Mouse (Mus musculus) bone marrow, adult 2 months (tissue): ENCODE results near the gene Adgrg1. TPM values are rescaled to one million over a fixed set of nuclear protein-coding genes. Genes with fewer than 3 reads are reported as not detected.

Experiments used
- H3K27ac ChIP-seq: fragments of 200-500 bp; 2 replicates; pipeline ENCODE4 v1.5.1; 2012; ENCODE audit warnings: low read depth, mild to moderate bottlenecking, control low read depth, inconsistent platforms, low read length; ENCODE audit not compliant: control insufficient read depth, poor library complexity, insufficient read depth
- H3K4me1 ChIP-seq: fragments of 200-500 bp; 2 replicates; pipeline ENCODE4 v1.6.1; 2011; ENCODE audit warnings: low read length; ENCODE audit not compliant: control insufficient read depth, insufficient read depth
- H3K4me3 ChIP-seq: fragments of 200-500 bp; replicated peaks from 2 replicates; pipeline ENCODE3; 2011; ENCODE audit warnings: mild to moderate bottlenecking, low read depth, low read length, control low read depth; ENCODE audit not compliant: control insufficient read depth
- CTCF ChIP-seq: fragments of 200-500 bp; IDR thresholded peaks from 2 replicates; pipeline ENCODE4 v1.5.1; 2011; ENCODE audit warnings: low read length, control low read depth; ENCODE audit not compliant: control insufficient read depth, insufficient read depth
- POLR2A ChIP-seq: fragments of 200-500 bp; IDR thresholded peaks from 2 replicates; pipeline ENCODE4 v1.6.1; 2011; ENCODE audit warnings: low read depth, mild to moderate bottlenecking, control low read depth, low read length, borderline replicate concordance; ENCODE audit not compliant: control insufficient read depth
- WGBS: fragments of 180-500 bp; shearing (Covaris S2); methylation state at CpG from one replicate; pipeline ENCODE4 v1.1.7; 2018; 5-methylcytosine and 5-hydroxymethylcytosine counted together
- polyA plus RNA-seq: library from polyadenylated mRNA; stranded (reverse); fragments of >200 nt; gene quantifications from 2 replicates; pipeline ENCODE4 v1.2.4, GENCODE M21; 2011; ENCODE audit warnings: low replicate concordance; ENCODE audit not compliant: missing spikeins, insufficient read depth, insufficient read length

Adgrg1 gene
- polyA plus RNA-seq, 1 experiment: 41.3 TPM

DNA sequence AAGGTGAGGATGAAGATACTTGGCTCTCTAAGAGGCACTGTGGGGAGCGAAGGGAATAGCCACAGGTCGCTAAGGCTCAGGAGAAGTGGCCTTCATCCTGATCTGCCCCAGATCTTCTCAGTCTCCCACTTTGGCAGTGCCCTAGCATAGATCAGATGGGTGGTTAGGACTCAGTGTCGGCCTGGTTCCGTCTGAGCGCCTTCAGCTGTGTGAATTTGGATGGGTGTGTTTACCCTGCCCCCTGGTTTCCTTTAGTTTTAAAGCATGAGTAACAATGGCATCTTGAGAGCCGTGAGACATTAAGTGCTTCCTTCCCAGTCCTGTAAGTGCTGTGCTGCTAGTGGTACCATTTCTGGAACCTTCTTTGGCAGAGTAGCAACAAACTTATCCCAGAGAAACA is 14.1 kb downstream of the Adgrg1 start:
- 31% methylated on average over 6 of the region's 6 CpGs for WGBS
- H3K27ac ChIP-seq: no peak overlapping the region
- no peak for TF ChIP-seq POLR2A
- TF ChIP-seq CTCF: no peak
- no peak overlapping the region for H3K4me3 ChIP-seq
- peaks cover 12% of the 10 kb centered on the region for H3K4me1 ChIP-seq

DNA sequence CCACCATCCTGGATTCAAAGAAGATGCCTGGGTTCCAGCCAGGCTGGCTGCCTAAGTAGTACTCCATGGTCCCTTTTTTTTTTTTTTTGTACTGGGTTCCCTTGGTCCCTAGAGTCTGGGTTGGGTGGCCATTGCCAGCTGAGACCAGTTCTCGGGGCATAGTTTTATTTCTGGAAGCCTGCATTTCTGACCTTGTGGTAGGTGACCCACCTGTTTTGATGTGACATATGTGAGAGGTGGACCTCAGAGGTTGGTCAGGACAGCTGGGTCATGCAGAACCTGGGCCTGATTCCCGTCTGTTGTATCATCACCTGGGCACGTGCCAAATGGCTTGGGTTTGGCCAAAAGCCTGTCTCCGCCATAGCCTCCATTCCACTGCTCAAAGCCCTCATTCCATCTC is 15.2 kb downstream of the Adgrg1 start:
- WGBS: 57% methylated on average over 4 of the region's 4 CpGs
- TF ChIP-seq POLR2A: no peak
- TF ChIP-seq CTCF: no peak
- Histone ChIP-seq H3K4me1 (peaks cover 12% of the 10 kb centered on the region), H3K27ac (no peak overlapping the region), H3K4me3 (no peak overlapping the region)

- Histone ChIP-seq H3K4me1 (peaks cover 11% of the 10 kb centered on the region), H3K27ac (no peak overlapping the region), H3K4me3 (no peak overlapping the region)
- 35% methylated on average over 11 of the region's 11 CpGs for whole genome bisulfite sequencing
- TF ChIP-seq POLR2A (no peak), CTCF (no peak)
Measured at GRCm38 (mm10) chr8:94990598-94991453, 16.3 kb downstream of the Adgrg1 start.

DNA sequence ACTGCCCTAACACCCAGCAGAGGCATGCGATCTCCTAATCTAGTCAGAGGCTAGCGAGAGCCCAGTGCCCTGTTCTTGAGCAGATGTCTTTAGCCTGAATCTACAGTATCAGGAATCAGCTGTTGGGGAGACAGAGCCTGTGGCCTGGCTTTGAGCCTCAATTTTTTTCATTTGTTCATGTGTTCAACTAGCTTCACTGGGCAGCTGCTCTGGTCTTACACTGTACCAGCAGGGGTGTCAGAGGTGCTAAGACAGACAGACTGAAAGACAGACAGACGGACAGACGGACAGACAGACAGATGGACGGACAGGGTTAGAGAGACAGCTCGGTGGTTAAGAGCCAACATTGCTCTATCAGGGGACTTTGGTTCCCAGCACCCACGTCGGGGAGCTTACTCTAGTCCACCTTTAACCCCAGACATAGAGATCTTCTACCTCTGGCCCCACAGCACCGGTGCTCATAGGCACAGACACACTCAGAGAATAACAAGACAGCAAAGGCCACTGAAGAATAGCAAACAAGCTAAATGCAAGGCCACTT is 17.0 kb downstream of the Adgrg1 start:
- Histone ChIP-seq H3K4me1 (peaks cover 11% of the 10 kb centered on the region), H3K4me3 (no peak overlapping the region), H3K27ac (no peak overlapping the region)
- TF ChIP-seq POLR2A (no peak), CTCF (no peak)
- 59% methylated on average over 9 of the region's 9 CpGs for WGBS

DNA sequence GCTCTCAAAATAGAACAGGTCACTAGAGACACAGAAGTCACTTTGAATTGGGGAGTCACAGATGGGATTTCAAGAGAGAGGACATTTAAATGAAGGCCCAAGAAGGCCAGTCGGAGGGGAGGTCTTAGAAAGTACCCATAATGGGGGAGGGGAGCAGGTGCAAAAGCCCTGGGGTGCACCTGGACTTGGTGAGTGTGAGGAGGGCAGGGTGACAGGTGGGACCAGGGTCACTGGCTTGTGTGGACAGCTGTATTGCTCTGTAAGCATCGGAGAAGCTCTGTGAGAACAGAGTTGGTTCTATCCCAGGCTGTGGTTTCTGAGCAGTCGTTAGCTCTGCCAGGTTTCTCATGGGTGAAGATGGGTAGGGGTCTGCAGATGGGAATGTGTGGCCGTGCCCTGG is 17.5 kb downstream of the Adgrg1 start:
- peaks cover 11% of the 10 kb centered on the region for H3K4me1 ChIP-seq
- TF ChIP-seq CTCF (no peak), POLR2A (no peak)
- no peak overlapping the region for H3K27ac ChIP-seq
- no peak overlapping the region for H3K4me3 ChIP-seq
- WGBS: 52% methylated on average over 4 of the region's 4 CpGs

- no peak for TF ChIP-seq CTCF
- no peak for TF ChIP-seq POLR2A
- WGBS: 55% methylated on average over 5 of the region's 5 CpGs
- H3K4me1 ChIP-seq: peaks cover 10% of the 10 kb centered on the region
- no peak overlapping the region for H3K4me3 ChIP-seq
- H3K27ac ChIP-seq: no peak overlapping the region
Measured at GRCm38 (mm10) chr8:94992534-94992933, 18.0 kb downstream of the Adgrg1 start.

- Histone ChIP-seq H3K4me3 (no peak overlapping the region), H3K27ac (no peak overlapping the region), H3K4me1 (peaks cover 10% of the 10 kb centered on the region)
- WGBS: 43% methylated on average over 9 of the region's 9 CpGs
- TF ChIP-seq POLR2A (no peak), CTCF (no peak)
Measured at GRCm38 (mm10) chr8:94992996-94993724, 18.6 kb downstream of the Adgrg1 start.

DNA sequence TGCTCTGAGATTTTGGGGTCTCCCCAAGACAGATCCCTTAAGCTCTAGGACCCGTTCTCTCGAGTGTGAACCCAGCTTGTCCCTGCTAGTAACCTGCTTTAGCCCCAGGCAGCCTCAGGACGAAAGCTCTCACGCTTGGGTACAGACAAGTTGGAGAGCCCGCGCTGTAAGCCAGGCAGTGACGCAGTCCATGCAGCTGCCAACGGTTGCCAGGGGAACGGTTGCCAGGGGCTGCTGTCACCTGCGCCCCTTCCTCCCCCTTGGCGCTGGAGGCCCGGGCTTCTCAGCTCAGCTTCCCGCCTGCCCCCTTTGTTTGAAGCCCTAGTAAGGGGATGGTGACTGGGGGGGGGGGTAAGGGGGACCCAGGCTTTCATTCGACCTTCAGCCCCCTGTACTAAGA is 19.5 kb downstream of the Adgrg1 start:
- Histone ChIP-seq H3K27ac (no peak overlapping the region), H3K4me1 (peaks cover 10% of the 10 kb centered on the region), H3K4me3 (no peak overlapping the region)
- WGBS: 11% methylated on average over 13 of the region's 14 CpGs
- TF ChIP-seq POLR2A (no peak), CTCF (no peak)
